Mouse (Mus musculus) spleen, adult 12 weeks (tissue): ENCODE results near the gene Ypel1.

Experiments used
- DNase-seq: peaks from one replicate; pipeline ENCODE4 v3.0.0; 2022; ENCODE audit warnings: low spot score

The Ypel1 gene

DNA sequence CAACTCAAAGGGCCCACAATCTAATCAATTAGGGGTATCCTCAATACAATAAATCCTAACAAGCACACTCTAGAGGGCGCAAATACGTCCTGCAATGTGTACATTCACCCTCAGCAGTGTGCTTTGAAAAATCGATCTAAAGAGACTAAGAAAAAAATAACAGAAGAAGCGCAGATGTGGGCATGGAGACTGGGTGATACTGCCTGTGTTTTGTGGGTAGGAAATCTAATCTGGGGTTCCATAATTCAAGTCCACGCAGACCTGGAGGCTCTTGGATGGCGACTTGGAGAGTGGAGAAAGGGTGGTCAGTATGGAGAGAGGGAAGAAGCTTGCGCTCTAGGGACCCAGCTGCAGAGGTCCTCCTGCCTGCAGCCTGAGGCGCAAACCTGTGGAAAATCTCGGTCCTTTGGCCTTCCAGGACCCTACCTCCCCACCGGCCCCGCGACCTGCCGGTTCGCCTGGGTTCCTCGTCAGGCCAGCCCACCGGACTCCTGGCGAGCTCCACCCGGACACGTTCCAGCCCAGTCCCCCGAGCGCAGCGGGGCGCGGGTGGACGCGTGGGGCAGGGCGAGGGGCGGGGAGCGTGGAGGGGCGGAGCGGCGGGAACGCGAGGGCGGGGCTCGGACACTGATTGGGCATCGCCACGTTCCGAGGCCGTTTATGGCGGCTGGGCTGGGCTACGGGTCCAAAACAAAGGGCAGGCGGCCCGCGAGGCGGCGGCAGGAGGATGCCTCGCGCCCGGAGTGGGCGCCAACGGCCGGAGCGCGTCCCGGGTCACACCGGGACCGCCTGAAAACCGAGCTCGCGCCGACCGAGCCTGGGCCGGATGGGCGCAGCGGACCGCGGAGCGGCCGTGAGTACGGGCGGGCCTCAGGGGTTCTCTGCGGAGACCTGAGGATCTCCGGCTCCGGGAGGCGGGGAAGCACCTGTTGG is at the start of gene Ypel1:
Ypel1 (plus strand) TSS at position 186 of the 933 bp plus-strand sequence.
- DNase-seq = peak; percentile 42

DNA sequence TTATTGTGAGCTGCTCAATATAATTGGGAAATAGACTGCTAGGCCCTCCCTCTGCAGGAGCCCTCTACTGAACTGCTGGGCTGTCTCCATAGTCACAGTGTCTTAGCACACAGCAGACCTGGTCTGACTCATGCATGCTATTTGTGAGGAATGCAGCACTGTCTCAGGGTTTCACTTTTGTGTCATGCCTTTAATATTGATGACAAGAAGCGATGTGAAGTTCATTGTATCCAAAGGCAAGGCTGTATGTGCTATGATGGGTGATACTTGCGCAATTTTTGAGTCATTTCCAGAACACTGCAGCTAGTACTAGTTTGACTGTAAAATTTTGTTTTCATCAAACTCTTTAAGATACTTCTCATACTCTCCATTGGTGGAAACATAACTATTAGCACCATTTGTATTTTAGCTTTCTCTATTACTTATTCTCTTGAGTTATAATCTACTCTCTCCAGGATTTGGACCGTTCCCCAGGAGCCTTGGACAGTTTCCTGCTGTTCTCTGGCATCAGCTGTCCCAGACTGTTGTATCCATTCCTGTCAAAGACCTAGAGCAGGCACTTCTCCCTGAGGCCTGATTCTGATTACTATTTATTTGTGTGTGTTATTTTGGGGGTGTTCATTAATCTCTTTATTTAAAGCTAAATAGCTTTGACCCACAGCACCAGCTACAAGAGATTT is 44.9 kb upstream of the Ypel1 start:
- DNase-seq = no peak

DNA sequence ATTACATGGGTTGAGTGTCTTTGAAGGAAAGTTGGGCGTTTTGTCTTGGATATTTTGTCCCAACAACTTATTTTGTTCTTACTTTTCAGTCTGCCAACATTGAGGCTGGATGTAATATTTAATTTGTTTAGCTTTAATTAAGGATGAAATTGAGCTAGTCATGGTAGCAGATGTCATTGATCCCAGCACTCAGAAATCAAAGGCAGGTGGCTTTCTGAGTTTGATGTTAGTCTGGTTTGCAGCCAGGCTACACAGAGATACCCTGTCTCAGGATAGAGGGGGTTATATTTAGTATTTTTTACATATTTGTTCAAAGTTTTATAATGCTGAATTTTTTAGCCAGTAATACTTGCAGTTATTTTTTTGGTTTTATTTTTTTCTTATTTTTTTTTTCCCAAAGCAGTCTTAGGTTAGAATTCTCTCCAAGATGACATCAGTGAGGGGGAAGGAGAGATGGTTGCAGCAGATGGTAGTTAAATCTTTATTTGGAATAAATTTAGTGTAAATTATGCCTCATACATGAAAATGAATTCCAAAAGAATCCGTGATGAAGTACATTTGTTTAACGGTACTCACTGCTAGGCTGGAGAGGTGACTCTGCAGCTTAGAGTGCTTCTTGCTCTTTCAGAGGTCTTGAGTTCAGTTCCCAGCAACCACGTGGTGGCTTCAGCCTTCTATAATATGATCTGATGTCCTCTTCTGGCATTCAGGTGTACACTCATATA is 39.4 kb upstream of the Ypel1 start:
- DNase-seq = no peak

DNA sequence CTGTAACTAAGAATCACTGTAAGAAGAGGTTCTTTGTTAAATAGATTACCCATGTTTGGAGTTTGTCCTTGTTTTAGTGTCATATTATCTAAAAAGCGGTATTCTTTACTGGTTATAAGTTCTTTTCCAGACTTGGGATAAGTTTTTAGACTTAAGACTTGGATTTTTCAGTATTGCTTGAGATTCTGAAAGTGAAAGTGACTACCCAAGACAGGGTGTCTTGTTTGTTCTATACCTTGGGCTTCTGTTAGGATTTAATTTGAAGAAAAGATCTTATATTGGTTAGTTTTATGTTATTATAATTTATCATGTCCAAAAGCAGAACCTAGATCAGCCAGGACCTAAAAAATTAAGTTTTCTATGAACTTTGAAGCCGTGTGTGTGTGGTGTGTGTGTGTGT is 35.7 kb upstream of the Ypel1 start:
- no peak for DNase-seq

DNA sequence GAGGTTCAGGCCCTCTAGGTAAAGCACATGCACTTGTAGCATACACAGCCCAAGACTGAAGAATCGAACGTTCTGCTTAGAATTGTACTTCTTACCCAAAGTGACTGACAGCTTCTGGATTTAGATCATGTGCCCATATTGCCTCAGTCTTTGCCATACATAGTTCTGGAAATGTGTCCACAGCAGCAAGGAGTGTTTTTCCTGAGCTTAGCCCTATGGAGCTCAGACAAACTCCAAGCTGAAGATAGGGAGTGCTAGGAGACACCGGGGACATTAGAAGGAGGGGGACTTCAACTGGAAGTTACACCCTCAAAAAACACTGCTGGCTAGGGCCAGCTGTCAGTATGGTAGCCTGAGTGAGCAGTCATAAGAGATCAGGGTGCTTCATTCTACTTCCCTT is 28.8 kb upstream of the Ypel1 start:
- no peak for DNase-seq

DNA sequence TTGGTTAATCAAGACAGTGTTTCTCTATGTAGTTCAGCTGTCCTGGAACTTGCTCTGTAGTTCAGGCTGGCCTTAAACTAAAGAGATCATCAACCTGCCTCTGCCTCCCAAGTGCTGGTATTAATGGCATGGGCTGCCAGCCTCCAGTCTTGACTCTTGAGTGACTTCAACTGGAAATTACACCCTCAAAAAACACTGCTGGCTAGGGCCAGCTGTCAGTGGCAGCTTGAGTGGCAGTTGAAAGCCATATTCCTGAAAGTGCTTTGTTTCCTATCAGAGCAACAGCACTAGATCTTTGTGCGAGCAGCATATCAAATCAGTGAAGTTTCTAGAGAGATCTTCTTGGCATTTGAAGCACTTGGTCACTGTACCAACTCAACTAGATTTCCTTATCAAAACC is 28.1 kb upstream of the Ypel1 start:
- DNase-seq = no peak

DNA sequence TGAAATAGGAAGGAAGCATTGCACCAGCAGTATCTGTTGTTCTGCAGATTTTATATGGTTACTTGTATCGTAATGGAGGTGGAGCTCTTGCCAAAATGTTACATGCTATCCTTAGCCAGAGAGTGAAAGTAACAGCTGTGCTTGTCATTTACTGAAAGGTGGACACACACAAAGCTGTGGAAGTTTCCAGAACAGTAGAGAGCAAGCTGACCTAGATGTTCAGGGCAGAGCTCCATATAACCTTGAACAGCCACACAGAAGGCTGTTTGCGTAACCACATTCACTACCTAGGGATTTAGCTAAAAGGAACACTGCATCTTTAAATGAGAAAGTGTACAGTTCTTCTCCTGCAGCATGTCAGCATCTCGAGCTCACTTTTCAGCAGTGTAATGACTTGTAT is 25.2 kb upstream of the Ypel1 start:
- no peak for DNase-seq

DNA sequence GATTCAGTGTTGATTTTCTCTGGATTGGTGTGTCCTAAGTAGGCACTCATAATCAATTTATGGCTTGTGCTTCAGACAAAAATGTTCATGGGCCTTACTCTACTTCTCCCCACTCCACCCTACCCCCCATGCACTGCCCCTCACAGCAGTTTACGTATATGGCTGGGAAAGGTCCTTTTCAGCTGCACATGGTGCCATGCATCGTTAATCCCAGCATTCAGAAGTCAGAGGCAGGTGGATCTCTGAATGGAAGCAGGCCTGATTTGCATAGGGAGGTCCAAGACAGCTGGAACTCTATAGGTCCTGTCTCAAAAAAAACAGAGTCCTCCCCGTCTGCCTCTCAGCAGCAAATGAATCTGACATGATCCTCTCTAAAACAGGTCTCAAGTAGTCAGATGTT is 24.2 kb upstream of the Ypel1 start:
- DNase-seq = no peak

DNA sequence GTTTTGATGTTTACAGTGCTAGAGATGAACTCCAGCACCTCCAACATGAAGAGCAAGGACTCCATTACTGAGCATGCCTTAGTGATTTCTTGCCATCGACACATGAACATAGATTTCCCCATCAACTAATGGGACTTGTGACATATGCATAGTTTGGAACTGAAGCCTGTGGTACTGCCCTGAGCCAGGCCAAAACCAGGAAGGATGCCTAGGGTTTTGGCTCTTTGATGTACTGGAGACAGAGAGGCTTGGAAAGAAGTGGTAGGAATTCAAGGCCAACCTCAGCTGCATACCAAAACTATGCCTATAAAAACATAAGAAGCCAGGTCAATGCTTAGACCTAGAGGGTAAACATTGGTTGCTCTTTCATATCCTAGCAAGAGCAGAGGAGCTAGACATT is 19.6 kb upstream of the Ypel1 start:
- no peak for DNase-seq

DNA sequence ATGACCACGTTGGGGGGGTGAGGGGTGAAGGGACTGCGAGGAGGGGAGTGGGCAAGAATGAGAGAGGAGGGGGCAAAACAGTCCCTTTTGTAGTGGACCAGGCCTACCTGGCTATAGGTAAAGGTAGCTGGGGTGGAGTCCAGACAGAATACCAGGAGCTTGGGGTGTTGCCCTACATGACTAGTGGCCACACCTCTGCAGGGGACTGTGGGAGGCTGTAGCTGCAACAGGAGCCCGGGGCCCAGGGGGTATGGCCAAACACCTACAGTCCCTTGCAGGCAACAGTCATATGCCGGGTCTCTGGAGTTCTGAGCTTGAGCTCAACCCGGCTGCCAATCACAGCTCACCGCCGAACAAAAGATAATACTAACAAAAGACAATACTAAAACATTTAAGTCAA is 17.4 kb upstream of the Ypel1 start:
- DNase-seq = no peak

DNA sequence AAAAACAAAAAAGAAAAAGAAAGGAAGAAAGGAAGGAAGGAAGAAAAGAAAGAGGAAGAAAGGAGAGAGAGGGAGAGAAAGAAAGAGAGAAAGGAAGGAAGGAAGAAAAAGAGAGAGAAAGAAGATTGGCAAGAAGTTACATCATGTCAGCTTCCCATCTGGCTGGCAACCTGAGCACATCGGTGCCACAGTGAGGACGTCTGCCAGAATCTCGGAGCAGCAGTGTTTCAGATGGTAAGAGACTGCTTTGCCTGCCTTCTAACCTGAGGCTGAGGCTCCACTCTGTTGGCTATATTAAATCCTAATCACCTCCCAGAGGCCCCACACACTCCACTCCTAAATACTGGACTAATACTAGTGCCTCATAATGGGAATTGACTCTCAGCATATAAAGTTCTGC is 15.6 kb upstream of the Ypel1 start:
- no peak for DNase-seq

DNA sequence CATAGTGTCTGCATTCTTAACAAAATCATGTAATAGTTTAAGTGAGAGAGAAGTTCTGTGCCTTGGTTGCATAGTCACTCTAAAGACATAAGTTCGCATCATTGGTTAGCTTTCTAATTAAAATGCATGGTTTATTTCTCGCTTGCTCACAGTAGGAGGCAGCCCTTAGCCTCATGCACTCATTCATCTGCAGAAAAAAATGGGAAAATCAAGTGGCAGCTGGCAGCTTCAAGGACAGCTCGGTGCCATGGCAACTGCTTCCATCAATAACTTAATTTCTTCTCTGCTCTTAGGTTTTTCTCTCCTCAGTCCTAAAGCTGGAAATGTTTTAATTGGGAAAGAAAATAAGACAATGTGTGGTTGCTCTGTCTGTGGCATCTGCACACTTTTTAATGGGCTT is 13.9 kb upstream of the Ypel1 start:
- no peak for DNase-seq

DNA sequence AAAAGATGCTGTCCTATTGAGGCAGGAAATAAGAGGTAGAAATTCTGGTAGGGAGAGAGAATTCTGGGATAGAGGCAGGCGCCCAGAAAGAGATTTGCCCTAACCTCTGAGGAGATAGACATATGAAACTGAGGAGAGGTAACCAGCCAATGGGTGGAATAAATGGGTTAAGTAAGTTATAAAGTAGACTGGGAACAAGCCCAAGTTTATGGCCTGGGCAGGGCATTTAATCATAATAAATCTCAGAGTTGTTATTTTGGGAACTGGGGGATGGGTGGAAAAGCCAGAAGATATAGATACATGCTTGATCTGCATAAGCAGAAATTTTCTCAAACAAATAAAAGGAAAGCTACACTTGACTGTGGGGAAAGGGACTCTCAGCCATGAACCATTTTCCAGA is 7.2 kb upstream of the Ypel1 start:
- DNase-seq = no peak

DNA sequence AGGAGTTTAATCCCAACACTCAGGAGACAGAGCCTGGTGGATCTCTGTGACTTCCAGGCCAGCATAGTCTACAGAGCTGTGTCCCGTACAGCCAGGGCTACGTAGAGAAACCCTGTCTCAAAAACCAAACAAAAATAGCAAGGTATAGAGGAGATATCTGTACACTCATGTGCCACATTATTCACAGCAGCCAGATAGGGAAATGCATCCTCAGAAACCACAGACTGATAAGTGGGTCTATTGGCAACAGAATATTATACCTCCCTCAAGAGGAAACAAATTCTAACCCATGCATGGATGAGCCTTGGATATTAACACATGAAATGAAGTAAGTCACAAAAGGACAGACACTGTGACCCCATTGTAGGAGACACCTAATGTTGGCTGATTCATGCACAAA is 1.9 kb upstream of the Ypel1 start:
- DNase-seq = no peak

DNA sequence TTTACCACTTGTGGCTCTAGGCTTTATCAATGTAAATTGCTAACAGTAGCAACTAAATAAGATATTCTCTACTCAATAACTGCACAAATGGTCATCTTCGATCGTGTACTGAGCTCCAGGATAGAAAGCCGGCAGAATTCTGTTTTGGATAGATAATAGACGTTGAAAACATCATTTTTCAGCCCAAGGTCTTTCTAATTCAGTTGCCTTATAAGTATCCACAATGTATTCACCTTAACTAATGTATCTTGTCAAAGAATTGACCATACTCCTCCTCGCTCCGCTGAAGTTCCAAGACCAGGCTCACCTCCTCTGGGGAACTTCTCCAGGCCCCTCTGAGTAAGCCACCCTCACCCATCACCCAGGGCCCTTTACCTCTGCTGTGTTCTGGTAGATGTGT is 1.2 kb downstream of the Ypel1 start:
- DNase-seq = no peak

DNA sequence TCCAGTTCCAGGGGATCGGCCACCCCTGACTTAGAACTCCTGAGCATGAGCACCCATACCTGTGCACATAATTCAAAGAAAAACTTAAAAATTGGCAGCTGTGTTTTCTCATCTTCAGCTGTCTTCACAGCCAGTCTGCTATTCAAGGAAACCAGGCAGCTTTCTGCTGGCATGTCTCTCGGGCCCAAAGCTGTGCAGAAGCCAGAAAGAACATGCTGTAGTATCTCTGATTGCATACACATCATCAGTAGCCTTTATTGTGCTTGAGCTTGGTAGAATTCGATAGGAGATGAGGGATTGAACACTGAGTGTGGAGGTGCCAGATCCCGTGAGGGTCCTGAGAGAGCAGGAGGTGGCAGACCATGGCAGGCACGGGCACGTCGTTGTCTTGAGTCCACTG is 3.5 kb downstream of the Ypel1 start:
- DNase-seq = no peak

DNA sequence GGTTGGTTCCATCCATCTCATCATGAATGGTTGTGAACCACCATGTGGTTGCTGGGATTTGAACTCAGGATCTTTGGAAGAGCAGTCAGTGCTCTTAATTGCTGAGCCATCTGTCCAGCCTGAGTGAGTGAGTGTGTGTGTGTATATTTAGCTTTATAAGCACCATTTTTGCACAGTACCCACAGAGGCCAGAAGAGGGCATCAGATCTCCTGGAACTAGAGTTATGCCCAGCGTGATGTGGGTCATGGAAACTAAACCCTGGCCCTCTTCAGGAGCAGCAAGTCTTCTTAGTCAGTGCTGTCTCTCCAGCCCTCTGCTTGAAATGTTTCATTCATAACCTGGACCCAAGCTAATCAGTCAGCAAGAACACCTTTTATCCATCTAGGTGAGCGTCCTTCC is 6.8 kb downstream of the Ypel1 start:
- no peak for DNase-seq

DNA sequence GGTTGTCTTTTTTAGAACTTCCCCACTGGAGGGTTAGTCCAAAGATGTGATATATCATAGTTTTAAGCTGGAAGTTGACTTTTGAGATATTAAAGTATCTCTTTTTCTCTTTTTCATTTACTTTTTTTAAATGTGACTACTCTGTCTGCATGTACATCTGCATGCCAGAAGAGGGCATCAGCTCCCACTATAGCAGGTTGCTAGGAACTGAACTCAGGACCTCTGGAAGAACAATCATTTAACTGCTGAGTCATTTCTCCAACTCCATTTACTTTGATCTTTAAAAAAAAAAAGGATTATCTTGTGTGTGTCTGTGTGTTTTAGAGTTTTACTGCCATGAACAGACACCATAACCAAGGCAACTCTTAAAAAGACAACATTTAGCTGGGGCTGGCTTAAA is 7.4 kb downstream of the Ypel1 start:
- DNase-seq = no peak

DNA sequence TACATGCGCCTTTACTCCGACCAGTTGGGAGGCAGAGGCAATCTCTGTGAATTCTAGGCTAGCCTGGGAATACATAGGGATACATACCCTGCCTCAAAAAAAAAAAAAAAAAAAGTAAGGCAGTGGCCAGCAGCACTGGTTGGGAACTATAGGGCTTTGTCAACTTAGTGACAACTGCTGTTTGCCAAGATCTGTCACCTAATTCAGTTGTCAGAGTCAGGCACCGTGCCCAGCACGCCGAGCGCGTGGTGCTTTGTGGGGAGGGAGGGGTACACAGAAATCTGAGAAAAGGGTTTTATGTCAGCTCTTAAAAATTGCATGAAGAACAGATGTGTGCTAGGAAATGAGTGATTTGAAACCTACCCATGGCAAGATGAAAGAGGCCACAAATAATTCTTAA is 8.6 kb downstream of the Ypel1 start:
- no peak for DNase-seq

DNA sequence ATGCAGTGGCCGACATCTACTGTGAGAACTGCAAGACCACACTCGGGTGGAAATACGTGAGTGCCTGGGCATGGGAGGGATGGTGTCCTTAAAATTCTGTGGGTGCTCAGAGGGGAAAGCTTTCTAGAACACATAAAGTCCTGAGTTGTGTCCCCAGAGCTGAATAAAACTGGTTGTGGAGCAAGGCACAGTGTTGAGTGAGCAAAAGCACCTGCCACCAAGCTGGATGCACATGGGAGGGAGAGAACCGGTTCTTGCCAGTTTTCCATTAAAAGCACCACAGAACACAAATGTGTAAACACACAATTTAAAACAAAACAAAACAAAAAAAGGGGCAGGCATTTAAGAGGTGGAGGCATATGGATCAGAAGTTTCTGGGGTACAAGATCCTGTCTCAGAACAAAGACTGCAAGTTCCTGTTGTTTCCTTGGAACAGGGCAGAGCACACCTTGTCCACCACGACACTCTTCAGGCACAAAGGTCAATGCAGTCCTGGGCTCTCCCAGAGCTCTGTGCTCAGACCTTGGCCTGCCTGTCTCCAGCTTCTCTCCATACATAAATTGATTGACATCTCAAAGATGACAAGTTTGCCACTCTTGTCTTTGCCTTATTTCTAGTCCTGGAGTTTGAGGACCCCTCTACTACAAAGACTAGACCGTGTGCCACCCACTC is 12.8 kb downstream of the Ypel1 start:
- DNase-seq = no peak

DNA sequence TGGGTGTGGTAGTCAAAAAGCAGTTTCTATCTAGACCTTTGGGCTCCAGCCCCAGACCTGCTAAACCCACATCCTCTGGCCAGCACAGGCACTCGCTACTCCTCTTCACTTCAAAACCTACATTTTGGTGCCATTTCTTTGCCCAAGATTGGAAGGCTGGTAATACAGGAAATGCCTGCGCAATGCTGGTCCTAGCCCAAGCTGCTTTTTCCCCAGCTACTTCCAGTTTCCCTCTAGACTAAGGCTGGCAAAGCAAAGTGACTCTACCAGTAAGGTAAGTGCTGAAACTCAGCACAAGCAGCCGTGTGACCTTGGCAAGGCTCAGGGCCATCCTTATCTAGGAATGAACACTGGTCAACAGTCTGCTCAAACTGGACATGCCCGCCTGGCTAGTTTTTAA is 16.1 kb downstream of the Ypel1 start:
- DNase-seq = no peak

DNA sequence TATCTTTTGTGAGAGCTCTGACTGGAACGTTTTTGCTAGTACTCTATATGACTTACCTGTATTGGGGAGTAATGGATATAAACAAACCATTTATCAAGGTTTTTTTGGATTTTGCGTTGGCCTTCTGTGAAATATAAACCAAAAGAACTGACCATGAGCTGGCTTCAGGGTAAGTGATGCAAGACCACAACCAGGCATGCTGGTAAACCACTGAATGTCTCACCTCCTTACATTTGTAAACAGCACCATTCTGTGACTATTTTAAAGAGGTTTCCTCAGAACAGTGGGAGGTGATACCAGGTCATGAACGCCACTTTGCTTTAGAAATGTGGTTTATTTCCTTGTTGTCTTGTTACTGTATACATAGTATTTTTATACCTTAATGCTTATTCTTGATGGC is 16.7 kb downstream of the Ypel1 start:
- DNase-seq = no peak
